Mouse (Mus musculus) heart, embryonic 16.5 days (tissue): ENCODE data around the gene Snn. TPM values are rescaled to one million over a fixed set of nuclear protein-coding genes. Genes with fewer than 3 reads are reported as not detected.
A peak's percentile ranks its signal among the peaks of the same experiment; 100 is the strongest.
"Not testable (repeated sequence)": the region's sequence is repeated elsewhere in the genome, so short reads cannot be mapped to it uniquely, and the experiment has no call there.

ENCODE experiments used
- ATAC-seq: fragments of 200-750 bp; cut with Nextera tagmentation; replicated peaks from 2 replicates; pipeline ENCODE4 v1.8.0; 2017; ENCODE audit warnings: moderate number of reproducible peaks; ENCODE audit not compliant: insufficient read depth, low FRiP score; ENCODE audit errors: extremely low read depth
- H3K27ac ChIP-seq: fragments of 300-500 bp; sonication (generic); 2 replicates; pipeline ENCODE4 v1.5.1; 2014; ENCODE audit warnings: mild to moderate bottlenecking, low read length, control low read depth, moderate library complexity
- H3K27me3 ChIP-seq: fragments of 300-500 bp; sonication (generic); 2 replicates; pipeline ENCODE4 v1.6.1; 2014; ENCODE audit warnings: low read length, mixed read lengths; ENCODE audit not compliant: control insufficient read depth, insufficient read depth
- H3K36me3 ChIP-seq: fragments of 300-500 bp; sonication (generic); 2 replicates; pipeline ENCODE4 v1.6.1; 2014; ENCODE audit not compliant: control insufficient read depth, insufficient read depth
- H3K4me1 ChIP-seq: fragments of 300-500 bp; sonication (generic); 2 replicates; pipeline ENCODE4 v1.6.1; 2014; ENCODE audit warnings: low read length, mixed read lengths; ENCODE audit not compliant: control insufficient read depth, insufficient read depth
- H3K4me2 ChIP-seq: fragments of 300-500 bp; sonication (generic); 2 replicates; pipeline ENCODE4 v1.6.1; 2014; ENCODE audit warnings: low read depth, mild to moderate bottlenecking, control low read depth, low read length
- H3K4me3 ChIP-seq: fragments of 300-500 bp; sonication (generic); 2 replicates; pipeline ENCODE4 v1.5.1; 2014; ENCODE audit warnings: mild to moderate bottlenecking, control low read depth, low read length
- H3K9ac ChIP-seq: fragments of 300-500 bp; sonication (generic); 2 replicates; pipeline ENCODE4 v1.6.1; 2014; ENCODE audit warnings: low read length, control low read depth
- H3K9me3 ChIP-seq: fragments of 300-500 bp; sonication (generic); replicated peaks from 2 replicates; pipeline ENCODE4 v1.6.1; 2016; ENCODE audit warnings: low read length; ENCODE audit not compliant: control insufficient read depth
- WGBS: fragments of 180-500 bp; shearing (Covaris S2); extraction: QIAGEN DNeasy Blood & Tissue Kit; methylation state at CpG from one replicate; pipeline ENCODE4 v1.1.7; 2014; 5-methylcytosine and 5-hydroxymethylcytosine counted together
- polyA plus RNA-seq: library from polyadenylated mRNA; unstranded; fragments of >200 nt; fragmentation: Nextera tagmentation; extraction: Ambion mirVana; gene quantifications from 2 replicates; pipeline ENCODE4 v1.2.1, GENCODE M21; 2015

The Snn gene
- polyA plus RNA-seq, result 42.2 and 49.2 TPM in 2 replicates

DNA sequence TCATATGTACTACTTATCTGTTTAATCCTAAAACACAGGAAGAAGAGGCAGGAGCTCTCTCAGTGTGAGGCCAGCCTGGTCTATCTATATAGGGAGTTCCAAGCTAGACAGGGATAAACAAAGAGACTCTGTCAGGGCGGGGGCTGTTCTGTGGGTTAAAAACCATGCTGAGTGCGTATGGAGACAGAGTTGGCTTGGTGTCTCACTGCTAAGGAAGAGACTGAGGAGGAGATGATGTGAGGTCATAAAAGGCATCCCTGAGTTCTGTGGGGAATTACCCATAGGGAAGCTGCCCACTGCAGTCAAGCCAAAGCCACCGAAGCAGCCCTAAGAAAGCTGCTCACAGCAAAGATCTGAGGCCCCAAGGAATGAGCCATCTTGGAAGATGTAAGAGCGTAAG is at the start of gene Snn:
TSS of gene Snn (plus strand) at position 301 of the 400 bp plus-strand sequence.
- H3K4me1 ChIP-seq, result peaks cover 29% of the 10 kb centered on the region
- H3K27ac ChIP-seq, result no peak within 1 kb of the TSS
- H3K4me3 ChIP-seq, result no peak within 1 kb of the TSS
- no peaks in the 10 kb centered on the region for H3K36me3 ChIP-seq
- H3K27me3 ChIP-seq, result no peaks in the 10 kb centered on the region
- no peaks in the 10 kb centered on the region for H3K9me3 ChIP-seq
- WGBS, result 88% methylated on average over 4 of the region's 4 CpGs
- no peak within 1 kb of the TSS for H3K4me2 ChIP-seq
- no peak within 1 kb of the TSS for H3K9ac ChIP-seq
- ATAC-seq, result no peak

DNA sequence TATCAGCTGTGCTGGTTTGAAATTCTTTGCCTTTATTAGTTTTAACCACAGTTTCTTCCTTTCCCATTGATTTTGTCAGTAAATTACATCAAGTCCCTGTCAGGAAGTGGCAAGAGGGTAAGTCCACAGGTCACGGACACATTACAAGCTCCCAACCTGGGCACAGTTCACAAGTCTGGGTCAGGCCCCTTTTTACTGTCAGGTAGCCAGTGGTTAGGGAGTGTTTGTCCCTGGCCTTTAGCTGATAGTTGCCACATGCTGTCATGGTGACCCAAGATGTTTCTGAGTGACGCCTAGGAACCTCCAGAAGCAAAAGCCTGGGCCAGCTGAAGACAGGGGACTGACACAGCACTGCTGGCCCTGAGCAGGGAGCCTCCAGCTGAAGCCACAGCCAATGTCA is 49.5 kb upstream of the Snn start:
- Histone ChIP-seq H3K4me2 (no peak overlapping the region), H3K9ac (no peak overlapping the region), H3K27ac (no peak overlapping the region), H3K27me3 (no peaks in the 10 kb centered on the region), H3K36me3 (no peaks in the 10 kb centered on the region), H3K9me3 (no peaks in the 10 kb centered on the region), H3K4me1 (peaks cover 24% of the 10 kb centered on the region), H3K4me3 (no peak overlapping the region)
- WGBS, result 78% methylated on average over 2 of the region's 2 CpGs
- no peak for ATAC-seq

DNA sequence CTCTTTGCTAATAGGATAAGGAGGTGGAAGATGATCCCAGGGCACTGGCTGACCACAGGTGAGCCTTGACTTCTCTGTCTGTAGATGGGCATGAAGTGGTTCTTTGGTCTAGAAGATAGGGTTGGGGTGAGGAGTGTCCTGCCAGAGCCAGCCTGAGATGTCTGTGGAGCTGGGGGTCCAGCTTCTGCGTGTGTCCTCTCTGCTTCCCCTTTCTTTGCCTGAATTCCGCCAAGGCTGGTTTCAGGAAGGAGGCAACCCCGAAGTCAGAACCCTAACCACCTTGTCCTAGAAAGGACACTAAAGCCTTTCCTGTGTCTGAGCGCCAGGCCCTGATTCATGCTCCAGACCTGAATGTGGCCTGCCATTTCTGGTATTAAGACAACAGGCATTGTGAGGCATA is 48.8 kb upstream of the Snn start:
- H3K9me3 ChIP-seq, result no peaks in the 10 kb centered on the region
- peaks cover 24% of the 10 kb centered on the region for H3K4me1 ChIP-seq
- no peak overlapping the region for H3K4me3 ChIP-seq
- 90% methylated on average over 4 of the region's 4 CpGs for WGBS
- no peaks in the 10 kb centered on the region for H3K36me3 ChIP-seq
- no peak for ATAC-seq
- H3K4me2 ChIP-seq, result no peak overlapping the region
- no peaks in the 10 kb centered on the region for H3K27me3 ChIP-seq
- H3K27ac ChIP-seq, result no peak overlapping the region; the same call in 1 of the 2 replicates
- no peak overlapping the region for H3K9ac ChIP-seq

DNA sequence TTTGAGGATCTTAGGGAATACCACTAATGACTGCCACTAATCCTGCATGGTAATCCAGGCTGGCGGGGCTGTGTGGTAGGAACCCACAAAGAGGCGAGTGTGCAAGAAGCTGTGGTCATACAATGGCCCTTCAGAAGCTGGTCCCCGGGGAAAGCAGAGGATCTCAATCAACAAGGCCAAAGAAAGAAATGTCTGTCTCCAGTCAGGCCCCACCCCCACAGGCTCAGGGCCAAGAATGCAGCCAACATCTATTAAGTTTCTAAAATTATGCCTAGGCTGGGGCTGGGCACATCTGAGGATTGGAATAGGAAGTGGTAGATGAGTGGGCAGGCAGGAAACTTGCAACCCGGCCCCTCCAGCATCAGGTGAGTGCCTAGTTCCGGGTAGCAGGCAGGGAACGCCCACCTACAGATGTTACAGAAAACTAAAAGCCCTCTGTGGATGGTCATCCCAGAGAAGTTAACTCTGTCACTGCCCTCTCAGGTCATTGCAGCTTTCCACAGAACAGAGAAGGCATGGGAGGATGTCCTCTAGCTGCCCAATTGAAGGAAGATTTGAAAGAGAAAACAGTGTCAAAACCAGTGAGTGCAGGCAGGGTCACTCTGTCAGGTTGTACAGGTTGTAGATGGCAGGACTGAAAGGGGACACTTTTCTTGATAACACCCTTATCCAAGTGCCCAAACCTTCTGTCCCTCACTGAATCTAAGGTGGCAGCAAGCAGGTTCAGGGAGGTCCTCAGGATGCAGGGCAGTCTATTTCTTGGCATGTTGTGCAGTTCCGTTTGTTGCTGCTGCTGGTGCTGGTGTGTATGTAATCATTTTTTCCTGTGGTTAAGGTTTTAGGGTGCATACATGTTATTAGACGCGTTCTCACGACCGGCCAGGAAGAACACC is 47.9 kb upstream of the Snn start:
- H3K9ac ChIP-seq, result no peak overlapping the region; the same call in 1 of the 2 replicates
- ATAC-seq, result peak; percentile 53
- H3K27ac ChIP-seq, result peak overlapping the region; percentile 80

DNA sequence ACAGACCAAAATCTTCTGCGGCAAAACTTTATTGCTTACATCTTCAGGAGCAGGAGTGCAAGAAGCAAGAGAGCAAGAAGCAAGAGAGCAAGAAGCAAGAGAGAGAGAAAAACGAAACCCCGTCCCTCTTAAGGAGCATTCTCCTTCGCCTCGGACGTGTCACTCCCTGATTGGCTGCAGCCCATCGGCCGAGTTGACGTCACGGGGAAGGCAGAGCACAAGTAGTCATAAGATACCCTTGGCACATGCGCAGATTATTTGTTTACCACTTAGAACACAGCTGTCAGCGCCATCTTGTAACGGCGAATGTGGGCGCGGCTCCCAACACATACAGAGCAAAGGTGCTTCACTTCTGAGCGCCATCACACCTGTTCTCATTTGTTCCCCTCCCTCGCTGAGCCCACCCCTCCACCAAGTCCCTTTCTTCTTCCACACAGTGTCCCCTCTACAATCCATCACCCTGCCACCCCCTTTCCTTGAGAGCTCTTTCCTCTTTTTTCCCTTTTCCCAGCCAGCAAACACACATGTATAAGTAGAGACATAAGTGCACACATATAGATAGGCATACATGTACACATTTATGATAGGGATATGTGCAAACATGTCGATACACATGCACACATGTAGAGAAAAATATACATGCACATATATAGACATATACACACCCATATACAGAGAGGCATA is 47.1 kb upstream of the Snn start:
- H3K4me2 ChIP-seq, H3K9me3 ChIP-seq, H3K9ac ChIP-seq, H3K36me3 ChIP-seq, H3K27me3 ChIP-seq, H3K4me3 ChIP-seq, H3K27ac ChIP-seq, ATAC-seq: not testable (repeated sequence)
- 91% methylated on average over 11 of the region's 19 CpGs for WGBS
- H3K4me1 ChIP-seq, result peaks cover 11% of the 10 kb centered on the region

More for the DNA sequence above, 47.9 kb upstream of the Snn start:
- H3K36me3 ChIP-seq, result no peaks in the 10 kb centered on the region
- H3K9me3 ChIP-seq, result no peaks in the 10 kb centered on the region
- 47% methylated on average over 11 of the region's 11 CpGs for WGBS
- H3K4me1 ChIP-seq, result peaks cover 17% of the 10 kb centered on the region
- H3K4me3 ChIP-seq, result no peak overlapping the region
- peak overlapping the region; percentile 20; the same call in 1 of the 2 replicates for H3K4me2 ChIP-seq
- no peaks in the 10 kb centered on the region for H3K27me3 ChIP-seq

DNA sequence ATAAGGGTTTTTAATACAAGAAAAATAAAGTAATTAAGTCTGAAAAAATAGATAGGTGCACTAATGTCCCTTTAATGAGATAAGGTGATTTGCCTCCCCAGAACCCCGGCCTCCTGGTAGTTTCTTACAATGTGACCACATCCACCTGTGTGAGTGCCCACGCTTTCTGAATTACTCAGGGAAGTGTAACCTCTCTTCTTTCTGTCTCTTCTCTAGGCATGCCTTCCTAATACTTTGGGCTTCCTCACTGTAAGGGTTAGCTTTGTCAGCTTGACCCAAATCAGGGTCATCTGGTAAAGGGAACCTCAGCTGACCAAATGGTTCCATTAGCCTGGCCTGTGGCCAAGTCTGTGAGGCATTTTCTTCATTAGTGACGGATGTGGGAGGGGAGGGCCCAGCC is 46.3 kb upstream of the Snn start:
- H3K4me1 ChIP-seq, result peaks cover 9% of the 10 kb centered on the region
- no peak for ATAC-seq
- no peaks in the 10 kb centered on the region for H3K36me3 ChIP-seq
- H3K27ac ChIP-seq, result no peak overlapping the region
- H3K9ac ChIP-seq, result no peak overlapping the region
- H3K27me3 ChIP-seq, result no peaks in the 10 kb centered on the region
- no peak overlapping the region for H3K4me2 ChIP-seq
- WGBS, result 78% methylated on average over 3 of the region's 3 CpGs
- no peak overlapping the region for H3K4me3 ChIP-seq
- no peaks in the 10 kb centered on the region for H3K9me3 ChIP-seq

DNA sequence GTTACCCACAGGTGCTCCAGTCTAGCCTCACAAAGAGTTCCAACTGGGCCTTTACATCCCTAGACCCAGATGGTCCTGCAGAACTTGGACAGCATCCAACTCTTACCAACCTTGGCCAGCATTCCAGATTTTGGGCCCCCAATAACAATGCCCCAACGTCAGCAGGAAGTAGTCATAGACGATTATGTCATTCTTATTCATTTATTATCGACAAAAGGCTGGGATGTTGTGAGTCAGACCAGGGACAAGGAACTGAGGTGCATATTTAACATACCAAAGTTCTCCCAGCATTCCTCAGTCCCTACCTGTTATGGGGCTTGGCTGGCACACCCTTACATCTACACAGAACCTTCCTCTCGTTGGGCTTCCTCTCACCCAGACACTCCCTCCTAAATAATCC is 44.4 kb upstream of the Snn start:
- no peaks in the 10 kb centered on the region for H3K27me3 ChIP-seq
- H3K36me3 ChIP-seq, result no peaks in the 10 kb centered on the region
- no peak overlapping the region for H3K4me2 ChIP-seq
- no peak for ATAC-seq
- 48% methylated on average over 4 of the region's 4 CpGs for WGBS
- no peaks in the 10 kb centered on the region for H3K9me3 ChIP-seq
- no peak overlapping the region for H3K27ac ChIP-seq
- no peak overlapping the region for H3K9ac ChIP-seq
- H3K4me1 ChIP-seq, result peaks cover 9% of the 10 kb centered on the region
- no peak overlapping the region for H3K4me3 ChIP-seq

DNA sequence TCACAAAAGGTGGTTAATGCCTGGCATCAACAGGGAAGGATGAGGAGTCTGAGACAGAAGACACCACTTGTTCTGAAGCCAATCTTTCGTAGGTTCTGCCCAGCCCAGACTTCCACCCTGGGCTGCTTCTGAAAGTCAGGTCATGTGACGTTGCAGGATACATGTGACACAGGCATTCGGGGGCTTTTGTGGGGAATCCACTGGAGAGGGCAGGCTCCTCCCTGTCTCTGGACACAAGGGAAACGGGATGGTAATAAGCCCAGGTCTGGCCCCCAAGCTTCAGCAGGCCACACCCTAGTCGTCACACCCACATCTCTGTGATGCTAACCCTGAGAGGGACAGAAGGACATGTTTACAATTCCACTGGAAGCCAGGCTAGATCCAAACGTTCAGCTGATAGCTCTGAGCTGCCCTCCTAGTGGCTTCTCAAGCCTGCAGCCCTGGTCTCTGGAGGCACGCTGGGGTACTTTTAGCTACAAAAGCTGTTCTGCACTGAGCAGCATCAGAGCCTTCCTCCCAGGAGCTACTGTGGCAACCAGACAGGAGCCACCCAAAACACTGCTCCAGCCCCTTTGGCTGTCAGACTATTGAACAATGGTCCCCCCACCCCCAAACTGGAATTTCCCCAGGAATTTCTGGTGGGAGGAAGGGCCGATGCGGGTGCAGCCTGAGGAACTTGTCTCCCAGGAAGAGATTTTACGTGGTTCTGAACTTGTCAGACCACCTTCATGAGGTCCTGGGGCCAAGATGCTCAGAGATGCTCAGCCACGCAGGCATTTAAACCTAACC is 42.7 kb upstream of the Snn start:
- H3K27ac ChIP-seq, result no peak overlapping the region
- H3K9me3 ChIP-seq, result no peaks in the 10 kb centered on the region
- H3K27me3 ChIP-seq, result no peaks in the 10 kb centered on the region
- no peak overlapping the region for H3K4me2 ChIP-seq
- H3K4me3 ChIP-seq, result no peak overlapping the region
- H3K36me3 ChIP-seq, result no peaks in the 10 kb centered on the region
- WGBS, result 46% methylated on average over 11 of the region's 11 CpGs
- H3K4me1 ChIP-seq, result no peaks in the 10 kb centered on the region
- no peak overlapping the region for H3K9ac ChIP-seq
- ATAC-seq, result no peak
